Mouse (Mus musculus): ENCODE data around the gene Stx19. TPM values are rescaled to one million over a fixed set of nuclear protein-coding genes. Genes with fewer than 3 reads are reported as not detected.
A peak's percentile ranks its signal among the peaks of the same experiment; 100 is the strongest.

Stx19 gene
- polyA plus RNA-seq, 1 experiment from 2014 or later = 0.21 TPM

GRCm38 (mm10) chr16:62854191-62855068 lies 40.0 kb downstream of the Stx19 start, which contains the start of gene Pros1:
TSS of gene Pros1 (plus strand) at chr16:62854307.
- H3K27me3 ChIP-seq (ENCODE audit: control insufficient read depth, insufficient read depth, low read length) = no peaks in the 10 kb centered on the region
- 4% methylated on average over 40 of the region's 42 CpGs for WGBS

GRCm38 (mm10) chr16:62855385-62855784 lies 40.9 kb downstream of the Stx19 start:
- Histone ChIP-seq H3K4me2 (ENCODE audit: low read depth, severe bottlenecking) (no peak overlapping the region), H3K27ac (replicated peaks; ENCODE audit: low read depth, low read length) (no peak overlapping the region), H3K9me3 (ENCODE audit: control insufficient read depth, low read length) (no peaks in the 10 kb centered on the region), H3K36me3 (ENCODE audit: control insufficient read depth, insufficient read depth, low read length) (no peaks in the 10 kb centered on the region), H3K9ac (ENCODE audit: low read length) (no peak overlapping the region), H3K27me3 (ENCODE audit: control insufficient read depth, insufficient read depth, low read length) (no peaks in the 10 kb centered on the region), H3K4me3 (ENCODE audit: low read depth, low read length) (no peak overlapping the region), H3K4me1 (ENCODE audit: control insufficient read depth, insufficient read depth, low read length) (no peaks in the 10 kb centered on the region)
- ATAC-seq (ENCODE audit: insufficient number of reproducible peaks, low FRiP score, low TSS enrichment, low read depth) (no peak), DNase-seq (ENCODE audit: low spot score) (no peak)
- 78% methylated on average over 6 of the region's 6 CpGs for WGBS

More at GRCm38 (mm10) chr16:62854191-62855068, 40.0 kb downstream of the Stx19 start, which contains the start of gene Pros1:
- H3K4me1 ChIP-seq (ENCODE audit: control insufficient read depth, insufficient read depth, low read length) = no peaks in the 10 kb centered on the region
- H3K36me3 ChIP-seq (ENCODE audit: control insufficient read depth, insufficient read depth, low read length) = no peaks in the 10 kb centered on the region
- H3K4me3 ChIP-seq (ENCODE audit: low read depth, low read length) = peak within 1 kb of the TSS; percentile 44
- DNase-seq (ENCODE audit: low spot score) = peak; percentile 73
- peak within 1 kb of the TSS; percentile 80 for H3K9ac ChIP-seq (ENCODE audit: low read length)
- H3K4me2 ChIP-seq (ENCODE audit: low read depth, severe bottlenecking) = peak within 1 kb of the TSS; percentile 87
- H3K27ac ChIP-seq (replicated peaks; ENCODE audit: low read depth, low read length) = no peak within 1 kb of the TSS; the same call in 1 of the 2 replicates
- H3K9me3 ChIP-seq (ENCODE audit: control insufficient read depth, low read length) = no peaks in the 10 kb centered on the region
- ATAC-seq (ENCODE audit: insufficient number of reproducible peaks, low FRiP score, low TSS enrichment, low read depth) = peak; percentile 94

- Histone ChIP-seq H3K9me3 (ENCODE audit: control insufficient read depth, low read length) (no peaks in the 10 kb centered on the region), H3K36me3 (ENCODE audit: control insufficient read depth, insufficient read depth, low read length) (no peaks in the 10 kb centered on the region), H3K4me2 (ENCODE audit: low read depth, severe bottlenecking) (no peak overlapping the region), H3K27ac (replicated peaks; ENCODE audit: low read depth, low read length) (no peak overlapping the region), H3K27me3 (ENCODE audit: control insufficient read depth, insufficient read depth, low read length) (no peaks in the 10 kb centered on the region), H3K9ac (ENCODE audit: low read length) (no peak overlapping the region), H3K4me1 (ENCODE audit: control insufficient read depth, insufficient read depth, low read length) (no peaks in the 10 kb centered on the region), H3K4me3 (ENCODE audit: low read depth, low read length) (no peak overlapping the region)
- DNase-seq (ENCODE audit: low spot score) (no peak), ATAC-seq (ENCODE audit: insufficient number of reproducible peaks, low FRiP score, low TSS enrichment, low read depth) (no peak)
- 93% methylated on average over 2 of the region's 2 CpGs for WGBS
Measured at GRCm38 (mm10) chr16:62856273-62856672, 41.8 kb downstream of the Stx19 start.

GRCm38 (mm10) chr16:62857498-62857897 lies 43.0 kb downstream of the Stx19 start:
- no peak for ATAC-seq (ENCODE audit: insufficient number of reproducible peaks, low FRiP score, low TSS enrichment, low read depth)
- DNase-seq (ENCODE audit: low spot score) = no peak
- Histone ChIP-seq H3K36me3 (ENCODE audit: control insufficient read depth, insufficient read depth, low read length) (no peaks in the 10 kb centered on the region), H3K27ac (replicated peaks; ENCODE audit: low read depth, low read length) (no peak overlapping the region), H3K4me2 (ENCODE audit: low read depth, severe bottlenecking) (no peak overlapping the region), H3K27me3 (ENCODE audit: control insufficient read depth, insufficient read depth, low read length) (no peaks in the 10 kb centered on the region), H3K4me3 (ENCODE audit: low read depth, low read length) (no peak overlapping the region), H3K9ac (ENCODE audit: low read length) (no peak overlapping the region), H3K9me3 (ENCODE audit: control insufficient read depth, low read length) (no peaks in the 10 kb centered on the region), H3K4me1 (ENCODE audit: control insufficient read depth, insufficient read depth, low read length) (no peaks in the 10 kb centered on the region)
- 93% methylated on average over 2 of the region's 2 CpGs for WGBS

- no peak overlapping the region for H3K9ac ChIP-seq (ENCODE audit: low read length)
- WGBS = 98% methylated on average over 1 of the region's 1 CpGs
- H3K9me3 ChIP-seq (ENCODE audit: control insufficient read depth, low read length) = no peaks in the 10 kb centered on the region
- no peak overlapping the region for H3K4me2 ChIP-seq (ENCODE audit: low read depth, severe bottlenecking)
- DNase-seq (ENCODE audit: low spot score) = no peak
- no peak overlapping the region for H3K27ac ChIP-seq (replicated peaks; ENCODE audit: low read depth, low read length)
- ATAC-seq (ENCODE audit: insufficient number of reproducible peaks, low FRiP score, low TSS enrichment, low read depth) = no peak
- H3K27me3 ChIP-seq (ENCODE audit: control insufficient read depth, insufficient read depth, low read length) = no peaks in the 10 kb centered on the region
- no peak overlapping the region for H3K4me3 ChIP-seq (ENCODE audit: low read depth, low read length)
- no peaks in the 10 kb centered on the region for H3K4me1 ChIP-seq (ENCODE audit: control insufficient read depth, insufficient read depth, low read length)
- no peaks in the 10 kb centered on the region for H3K36me3 ChIP-seq (ENCODE audit: control insufficient read depth, insufficient read depth, low read length)
Measured at GRCm38 (mm10) chr16:62858018-62858417, 43.5 kb downstream of the Stx19 start.

- Histone ChIP-seq H3K9me3 (ENCODE audit: control insufficient read depth, low read length) (no peaks in the 10 kb centered on the region), H3K4me1 (ENCODE audit: control insufficient read depth, insufficient read depth, low read length) (no peaks in the 10 kb centered on the region), H3K27ac (replicated peaks; ENCODE audit: low read depth, low read length) (no peak overlapping the region), H3K9ac (ENCODE audit: low read length) (no peak overlapping the region), H3K36me3 (ENCODE audit: control insufficient read depth, insufficient read depth, low read length) (no peaks in the 10 kb centered on the region), H3K4me2 (ENCODE audit: low read depth, severe bottlenecking) (no peak overlapping the region), H3K27me3 (ENCODE audit: control insufficient read depth, insufficient read depth, low read length) (no peaks in the 10 kb centered on the region), H3K4me3 (ENCODE audit: low read depth, low read length) (no peak overlapping the region)
- ATAC-seq (ENCODE audit: insufficient number of reproducible peaks, low FRiP score, low TSS enrichment, low read depth) (no peak), DNase-seq (ENCODE audit: low spot score) (no peak)
- 86% methylated on average over 1 of the region's 1 CpGs for WGBS
Measured at GRCm38 (mm10) chr16:62860140-62860539, 45.7 kb downstream of the Stx19 start.

GRCm38 (mm10) chr16:62861455-62861854 lies 47.0 kb downstream of the Stx19 start:
- Histone ChIP-seq H3K4me2 (ENCODE audit: low read depth, severe bottlenecking) (no peak overlapping the region), H3K9ac (ENCODE audit: low read length) (no peak overlapping the region), H3K36me3 (ENCODE audit: control insufficient read depth, insufficient read depth, low read length) (no peaks in the 10 kb centered on the region), H3K27me3 (ENCODE audit: control insufficient read depth, insufficient read depth, low read length) (no peaks in the 10 kb centered on the region), H3K27ac (replicated peaks; ENCODE audit: low read depth, low read length) (no peak overlapping the region), H3K9me3 (ENCODE audit: control insufficient read depth, low read length) (no peaks in the 10 kb centered on the region), H3K4me1 (ENCODE audit: control insufficient read depth, insufficient read depth, low read length) (no peaks in the 10 kb centered on the region), H3K4me3 (ENCODE audit: low read depth, low read length) (no peak overlapping the region)
- DNase-seq (ENCODE audit: low spot score) (no peak), ATAC-seq (ENCODE audit: insufficient number of reproducible peaks, low FRiP score, low TSS enrichment, low read depth) (no peak)
- 78% methylated on average over 6 of the region's 6 CpGs for WGBS

GRCm38 (mm10) chr16:62872688-62873117 lies 58.2 kb downstream of the Stx19 start:
- 45% methylated on average over 5 of the region's 5 CpGs for WGBS
- Histone ChIP-seq H3K4me2 (ENCODE audit: low read depth, severe bottlenecking) (no peak overlapping the region), H3K27me3 (ENCODE audit: control insufficient read depth, insufficient read depth, low read length) (no peaks in the 10 kb centered on the region), H3K9ac (ENCODE audit: low read length) (no peak overlapping the region), H3K4me1 (ENCODE audit: control insufficient read depth, insufficient read depth, low read length) (no peaks in the 10 kb centered on the region), H3K4me3 (ENCODE audit: low read depth, low read length) (no peak overlapping the region), H3K27ac (replicated peaks; ENCODE audit: low read depth, low read length) (no peak overlapping the region), H3K36me3 (ENCODE audit: control insufficient read depth, insufficient read depth, low read length) (no peaks in the 10 kb centered on the region), H3K9me3 (ENCODE audit: control insufficient read depth, low read length) (no peaks in the 10 kb centered on the region)
- no peak for DNase-seq (ENCODE audit: low spot score)
- ATAC-seq (ENCODE audit: insufficient number of reproducible peaks, low FRiP score, low TSS enrichment, low read depth) = no peak
